20 mouse cellular contexts compared by ENCODE assay signal in the genomic region with DNA sequence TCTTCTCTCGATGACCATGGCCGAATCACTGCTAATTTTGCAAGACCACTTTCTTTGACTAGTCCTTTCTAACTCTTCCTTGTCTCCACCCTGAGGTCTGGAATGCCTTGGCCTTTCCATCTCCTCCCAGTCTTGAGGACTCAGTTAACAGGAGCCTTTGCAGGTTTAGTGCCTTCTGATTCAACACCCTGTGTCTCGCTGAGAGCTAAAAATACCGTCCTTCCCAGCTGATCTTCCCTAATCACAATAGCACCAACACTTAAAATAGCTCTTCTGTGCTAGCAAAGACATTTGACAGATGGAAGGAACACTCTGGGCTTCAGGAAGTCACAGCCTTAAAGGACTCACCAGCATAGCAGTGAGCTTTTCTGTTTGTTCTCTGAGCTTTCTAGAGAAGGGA. TPM values are rescaled to one million over a fixed set of nuclear protein-coding genes. Genes with fewer than 3 reads are reported as not detected.
DNase-seq lines count a peak whose midpoint lies in the region; ATAC-seq and TF ChIP-seq lines count a peak whose summit lies in the region.
"Had no signal": no experiment of that assay in that cellular context is flagged by ENCODE, and none has a peak within 500 bp of the region (broad histone marks: within the 10 kb centered on the region; RNA-seq: fewer than 3 reads in every experiment).

No protein-coding gene starts in this region.

- no peak overlapping the region for H3K4me3 ChIP-seq in heart, embryonic 11.5 days (ENCODE audit: low read depth, low read length)
- H3K4me3 ChIP-seq in olfactory bulb, adult 2 months (ENCODE audit: insufficient read depth, low read depth, low read length) = no peak overlapping the region
- H3K4me3 ChIP-seq: embryonic facial prominence, embryonic 15.5 days; forebrain, embryonic 13.5 days; gastrocnemius, adult 2 months; kidney, embryonic 15.5 days; liver, embryonic 12.5 days; lung, embryonic 15.5 days had no signal

- TF ChIP-seq POLR2A in olfactory bulb, adult 2 months (IDR thresholded peaks at IDR 0.05; ENCODE audit: insufficient read depth, low read depth, low read length) = no peak

- no peak for TF ChIP-seq CTCF in olfactory bulb, adult 2 months (IDR thresholded peaks at IDR 0.05; ENCODE audit: insufficient read depth, low read depth, low read length)

- ATAC-seq in heart, embryonic 11.5 days (replicated peaks; ENCODE audit: insufficient number of reproducible peaks, low FRiP score, low TSS enrichment) = no peak
- ATAC-seq: forebrain, embryonic 13.5 days; inflammation-experienced regulatory T-cells, adult 6 months; liver, embryonic 12.5 days; midbrain, embryonic 16.5 days had no signal

- peak; percentile 32 for DNase-seq in cerebellum, adult 8-10 months
- DNase-seq in cerebellum, postnatal 4 days (ENCODE audit: low spot score in 2 of 2) = no peak
- DNase-seq in left cerebral cortex, adult 11 months (ENCODE audit: low spot score) = peak; percentile 71
- DNase-seq in left cerebral cortex, adult 8-10 months (ENCODE audit: low spot score in 2 of 2) = no peak
- no peak for DNase-seq in retina, embryonic 14.5 days (ENCODE audit: low spot score)
- no peak for DNase-seq in urinary bladder, postnatal 36 days (ENCODE audit: low spot score in 2 of 2)
- DNase-seq: adrenal gland, postnatal 25 days; gastrocnemius, adult 2 months had no signal

- H3K4me1 ChIP-seq in heart, embryonic 11.5 days (ENCODE audit: control insufficient read depth, insufficient read depth, low read length) = peaks cover 28% of the 10 kb centered on the region
- peaks cover 22% of the 10 kb centered on the region for H3K4me1 ChIP-seq in olfactory bulb, adult 2 months (ENCODE audit: control insufficient read depth, insufficient read depth, low read length)
- H3K4me1 ChIP-seq: embryonic facial prominence, embryonic 15.5 days; kidney, embryonic 15.5 days; liver, embryonic 12.5 days; lung, embryonic 15.5 days had no signal

- no peaks in the 10 kb centered on the region for H3K27me3 ChIP-seq in heart, embryonic 11.5 days (ENCODE audit: control insufficient read depth, insufficient read depth, low read length)
- H3K27me3 ChIP-seq: embryonic facial prominence, embryonic 15.5 days; forebrain, embryonic 13.5 days; kidney, embryonic 15.5 days; liver, embryonic 12.5 days; lung, embryonic 15.5 days had no signal

- 0 out of 2 replicates have a peak overlapping the region, but pooled peaks have one; percentile 16 for H3K9ac ChIP-seq in heart, embryonic 11.5 days (ENCODE audit: low read depth, low read length)
- H3K9ac ChIP-seq: embryonic facial prominence, embryonic 15.5 days; forebrain, embryonic 13.5 days; kidney, embryonic 15.5 days; liver, embryonic 12.5 days; lung, embryonic 15.5 days had no signal

- H3K36me3 ChIP-seq in heart, embryonic 11.5 days (ENCODE audit: control insufficient read depth, insufficient read depth, low read length) = no peaks in the 10 kb centered on the region

- peak overlapping the region; percentile 45 for H3K4me2 ChIP-seq in heart, embryonic 11.5 days
- H3K4me2 ChIP-seq: embryonic facial prominence, embryonic 15.5 days; forebrain, embryonic 13.5 days; kidney, embryonic 15.5 days; liver, embryonic 12.5 days; lung, embryonic 15.5 days had no signal

- 54% methylated on average over 4 of the region's 4 CpGs for WGBS in heart, embryonic 11.5 days (ENCODE audit: insufficient replicate concordance)
- WGBS in olfactory bulb, adult 2 months = 50% methylated on average over 4 of the region's 4 CpGs

- H3K9me3 ChIP-seq in heart, embryonic 11.5 days (replicated peaks; ENCODE audit: control insufficient read depth, low read length) = no peaks in the 10 kb centered on the region
- H3K9me3 ChIP-seq: embryonic facial prominence, embryonic 15.5 days; forebrain, embryonic 13.5 days; kidney, embryonic 15.5 days; liver, embryonic 12.5 days; lung, embryonic 15.5 days had no signal

- peak overlapping the region; percentile 92 for H3K27ac ChIP-seq in heart, embryonic 11.5 days (ENCODE audit: low read depth, low read length)
- peak overlapping the region; percentile 94 for H3K27ac ChIP-seq in olfactory bulb, adult 2 months (ENCODE audit: insufficient read depth, low read depth, low read length)
- H3K27ac ChIP-seq: embryonic facial prominence, embryonic 15.5 days; forebrain, embryonic 13.5 days; gastrocnemius, adult 2 months; kidney, embryonic 15.5 days; liver, embryonic 12.5 days; lung, embryonic 15.5 days had no signal

RNA-seq across cellular contexts. Expression of gene Rasl10b, which starts 15.9 kb away (rescaled TPM):
- 100 to 1,000 TPM; 253 to 298 (median 277) TPM for total RNA-seq in left cerebral cortex, adult 8-10 months (2022)
- polyA plus RNA-seq in heart, embryonic 11.5 days (2014; fragmentation: Nextera tagmentation; extraction: Ambion mirVana) = 4.4 and 5.3 TPM in 2 replicates
- 96.6 TPM in 1 of 2 replicates, not detected in the other for polyA plus RNA-seq in olfactory bulb, adult 2 months (2012; ENCODE audit: insufficient read depth, insufficient read length, low replicate concordance, missing spikeins)
- total RNA-seq: hematopoietic stem cell, adult 5-6 weeks had no signal
- polyA plus RNA-seq: inflammation-experienced regulatory T-cells, adult 6 months had no signal

RNA-seq across cellular contexts. Expression of gene Gas2l2, which starts 36.2 kb away (rescaled TPM):
- total RNA-seq in left cerebral cortex, adult 8-10 months (2022) = under 1 TPM in 3 of 4 experiments, not detected in 1; 0.11 to 0.27 (median 0.14) TPM
- 0.10 and 0.14 TPM in 2 replicates for polyA plus RNA-seq in heart, embryonic 11.5 days (2014; fragmentation: Nextera tagmentation; extraction: Ambion mirVana)
- polyA plus RNA-seq in olfactory bulb, adult 2 months (2012; ENCODE audit: insufficient read depth, insufficient read length, low replicate concordance, missing spikeins) = not detected in 2 replicates
- total RNA-seq: adrenal gland, postnatal 25 days; gastrocnemius, adult 2 months; hematopoietic stem cell, adult 5-6 weeks had no signal
- polyA plus RNA-seq: inflammation-experienced regulatory T-cells, adult 6 months; kidney, embryonic 15.5 days; liver, embryonic 12.5 days; stomach, embryonic 14.5 days had no signal

RNA-seq across cellular contexts. Expression of gene 1700020L24Rik, which starts 44.4 kb away (rescaled TPM):
- total RNA-seq in left cerebral cortex, adult 8-10 months (2022) = 1 to 10 TPM in 1 of 4 experiments, under 1 TPM in 2, not detected in 1; 0.59 to 1.3 (median 0.80) TPM
- 2.1 and 2.3 TPM in 2 replicates for polyA plus RNA-seq in heart, embryonic 11.5 days (2014; fragmentation: Nextera tagmentation; extraction: Ambion mirVana)
- polyA plus RNA-seq in olfactory bulb, adult 2 months (2012; ENCODE audit: insufficient read depth, insufficient read length, low replicate concordance, missing spikeins) = not detected in 2 replicates
- total RNA-seq: gastrocnemius, adult 2 months; left cerebral cortex, postnatal 25 days had no signal
- polyA plus RNA-seq: forebrain, embryonic 13.5 days had no signal

Comparison
In these comparisons a context has a peak if more than half of its experiments do, and no peak if none do; other contexts are left out.
1. DNase-seq: peak in cerebellum, adult 8-10 months (single experiment) and left cerebral cortex, adult 11 months (single experiment); none in cerebellum, postnatal 4 days (0 of 2), left cerebral cortex, adult 8-10 months (0 of 2), retina, embryonic 14.5 days (single experiment) and urinary bladder, postnatal 36 days (0 of 2).
2. RNA of gene Rasl10b, which starts 15.9 kb away (polyA plus RNA-seq): 96.6 TPM in olfactory bulb, adult 2 months; 4.4 to 5.3 TPM in heart, embryonic 11.5 days; every median in the first group is over 10 times any median in the second.